Mouse (Mus musculus): ENCODE measurements around the gene Tbxas1. TPM values are rescaled to one million over a fixed set of nuclear protein-coding genes. Genes with fewer than 3 reads are reported as not detected.
A peak's percentile ranks its signal among the peaks of the same experiment; 100 is the strongest.

Tbxas1 gene
- polyA plus RNA-seq, 1 experiment from 2014 or later = 1.9 TPM

GRCm38 (mm10) chr6:39072664-39073063 is 197.5 kb downstream of the Tbxas1 start:
- Histone ChIP-seq H3K4me3 (no peak overlapping the region), H3K27ac (no peak overlapping the region), H3K9ac (no peak overlapping the region), H3K9me3 (no peaks in the 10 kb centered on the region), H3K4me1 (peaks cover 12% of the 10 kb centered on the region; the same call in 1 of the 2 replicates), H3K36me3 (no peaks in the 10 kb centered on the region), H3K27me3 (no peaks in the 10 kb centered on the region), H3K4me2 (replicated peaks) (no peak overlapping the region)
- WGBS = 49% methylated on average over 5 of the region's 5 CpGs
- no peak for ATAC-seq (ENCODE audit: low FRiP score, low read depth)

- H3K27me3 ChIP-seq = no peaks in the 10 kb centered on the region
- ATAC-seq (ENCODE audit: low FRiP score, low read depth) = no peak
- no peak overlapping the region for H3K4me3 ChIP-seq
- no peak overlapping the region for H3K9ac ChIP-seq
- peaks cover 10% of the 10 kb centered on the region; the same call in 1 of the 2 replicates for H3K4me1 ChIP-seq
- H3K4me2 ChIP-seq (replicated peaks) = no peak overlapping the region
- H3K36me3 ChIP-seq = no peaks in the 10 kb centered on the region
- H3K9me3 ChIP-seq = no peaks in the 10 kb centered on the region
- no peak overlapping the region for H3K27ac ChIP-seq
These were observed 199.0 kb downstream of the Tbxas1 start for GRCm38 (mm10) chr6:39074186-39074585.

GRCm38 (mm10) chr6:39076498-39076897 is 201.3 kb downstream of the Tbxas1 start:
- Histone ChIP-seq H3K27me3 (no peaks in the 10 kb centered on the region), H3K36me3 (no peaks in the 10 kb centered on the region), H3K9ac (no peak overlapping the region), H3K9me3 (no peaks in the 10 kb centered on the region), H3K27ac (no peak overlapping the region), H3K4me1 (peaks cover 6% of the 10 kb centered on the region; the same call in 1 of the 2 replicates), H3K4me2 (replicated peaks) (no peak overlapping the region), H3K4me3 (no peak overlapping the region)
- ATAC-seq (ENCODE audit: low FRiP score, low read depth) = no peak

GRCm38 (mm10) chr6:39104631-39105030 is 229.4 kb downstream of the Tbxas1 start:
- Histone ChIP-seq H3K4me3 (no peak overlapping the region), H3K9me3 (no peaks in the 10 kb centered on the region), H3K27me3 (no peaks in the 10 kb centered on the region), H3K4me2 (replicated peaks) (no peak overlapping the region), H3K9ac (no peak overlapping the region), H3K27ac (no peak overlapping the region), H3K36me3 (no peaks in the 10 kb centered on the region; the same call in 1 of the 2 replicates), H3K4me1 (no peaks in the 10 kb centered on the region)
- 82% methylated on average over 4 of the region's 4 CpGs for WGBS
- no peak for ATAC-seq (ENCODE audit: low FRiP score, low read depth)

- ATAC-seq (ENCODE audit: low FRiP score, low read depth) = no peak
- Histone ChIP-seq H3K4me1 (no peaks in the 10 kb centered on the region), H3K4me3 (no peak overlapping the region), H3K36me3 (no peaks in the 10 kb centered on the region; the same call in 1 of the 2 replicates), H3K9me3 (no peaks in the 10 kb centered on the region), H3K27me3 (no peaks in the 10 kb centered on the region), H3K27ac (no peak overlapping the region), H3K4me2 (replicated peaks) (no peak overlapping the region), H3K9ac (no peak overlapping the region)
- 67% methylated on average over 2 of the region's 2 CpGs for WGBS
These were observed 231.6 kb downstream of the Tbxas1 start for GRCm38 (mm10) chr6:39106812-39107211.

- no peak overlapping the region for H3K4me3 ChIP-seq
- WGBS = 94% methylated on average over 3 of the region's 3 CpGs
- no peak for ATAC-seq (ENCODE audit: low FRiP score, low read depth)
- no peaks in the 10 kb centered on the region for H3K9me3 ChIP-seq
- no peak overlapping the region for H3K4me2 ChIP-seq (replicated peaks)
- H3K36me3 ChIP-seq = no peaks in the 10 kb centered on the region
- H3K27me3 ChIP-seq = peaks cover 37% of the 10 kb centered on the region
- no peak overlapping the region for H3K27ac ChIP-seq
- no peaks in the 10 kb centered on the region for H3K4me1 ChIP-seq
- H3K9ac ChIP-seq = no peak overlapping the region
These were observed 237.5 kb downstream of the Tbxas1 start for GRCm38 (mm10) chr6:39112701-39113100.

GRCm38 (mm10) chr6:39113141-39113540 is 237.9 kb downstream of the Tbxas1 start:
- WGBS = 86% methylated on average over 3 of the region's 3 CpGs
- no peaks in the 10 kb centered on the region for H3K4me1 ChIP-seq
- no peak overlapping the region for H3K4me3 ChIP-seq
- H3K27ac ChIP-seq = no peak overlapping the region
- H3K4me2 ChIP-seq (replicated peaks) = no peak overlapping the region
- no peaks in the 10 kb centered on the region for H3K36me3 ChIP-seq
- no peak for ATAC-seq (ENCODE audit: low FRiP score, low read depth)
- peaks cover 41% of the 10 kb centered on the region for H3K27me3 ChIP-seq
- no peaks in the 10 kb centered on the region for H3K9me3 ChIP-seq
- no peak overlapping the region for H3K9ac ChIP-seq

- WGBS = 81% methylated on average over 1 of the region's 1 CpGs
- peaks cover 62% of the 10 kb centered on the region for H3K27me3 ChIP-seq
These were observed 240.2 kb downstream of the Tbxas1 start for GRCm38 (mm10) chr6:39115438-39115837.

GRCm38 (mm10) chr6:39117584-39118455 is 242.6 kb downstream of the Tbxas1 start, which contains the start of gene Parp12:
Gene Parp12 (minus strand): TSS chr6:39118349.
- Histone ChIP-seq H3K9ac (peak within 1 kb of the TSS; percentile 86), H3K4me1 (no peaks in the 10 kb centered on the region), H3K4me2 (replicated peaks) (peak within 1 kb of the TSS; percentile 69), H3K27ac (peak within 1 kb of the TSS; percentile 39; the same call in 1 of the 2 replicates), H3K4me3 (peak within 1 kb of the TSS; percentile 84), H3K9me3 (peaks cover 5% of the 10 kb centered on the region), H3K27me3 (peaks cover 62% of the 10 kb centered on the region), H3K36me3 (no peaks in the 10 kb centered on the region)
- ATAC-seq (ENCODE audit: low FRiP score, low read depth) = peak; percentile 83
- 2% methylated on average over 99 of the region's 101 CpGs for WGBS

More at GRCm38 (mm10) chr6:39115438-39115837, 240.2 kb downstream of the Tbxas1 start:
- Histone ChIP-seq H3K36me3 (no peaks in the 10 kb centered on the region), H3K4me1 (no peaks in the 10 kb centered on the region), H3K27ac (no peak overlapping the region), H3K4me2 (replicated peaks) (no peak overlapping the region), H3K9ac (no peak overlapping the region), H3K9me3 (peaks cover 5% of the 10 kb centered on the region), H3K4me3 (no peak overlapping the region)
- ATAC-seq (ENCODE audit: low FRiP score, low read depth) = no peak

GRCm38 (mm10) chr6:39118456-39118881 is 243.3 kb downstream of the Tbxas1 start:
- Histone ChIP-seq H3K27ac (no peak overlapping the region), H3K4me2 (replicated peaks) (peak overlapping the region; percentile 69), H3K4me3 (peak overlapping the region; percentile 84), H3K36me3 (no peaks in the 10 kb centered on the region), H3K27me3 (peaks cover 62% of the 10 kb centered on the region), H3K9me3 (peaks cover 5% of the 10 kb centered on the region), H3K4me1 (no peaks in the 10 kb centered on the region), H3K9ac (peak overlapping the region; percentile 86)
- 9% methylated on average over 47 of the region's 49 CpGs for WGBS
- peak; percentile 30; the same call in 1 of the 2 replicates for ATAC-seq (ENCODE audit: low FRiP score, low read depth)

- Histone ChIP-seq H3K27ac (no peak overlapping the region), H3K4me3 (no peak overlapping the region), H3K36me3 (no peaks in the 10 kb centered on the region), H3K9me3 (peaks cover 5% of the 10 kb centered on the region), H3K9ac (no peak overlapping the region), H3K4me2 (replicated peaks) (no peak overlapping the region), H3K4me1 (no peaks in the 10 kb centered on the region), H3K27me3 (peaks cover 46% of the 10 kb centered on the region)
- WGBS = 57% methylated on average over 3 of the region's 3 CpGs
- ATAC-seq (ENCODE audit: low FRiP score, low read depth) = no peak
These were observed 245.5 kb downstream of the Tbxas1 start for GRCm38 (mm10) chr6:39120685-39121084.

- Histone ChIP-seq H3K27ac (no peak overlapping the region), H3K27me3 (peaks cover 7% of the 10 kb centered on the region; the same call in 1 of the 2 replicates), H3K4me1 (no peaks in the 10 kb centered on the region), H3K9me3 (peaks cover 8% of the 10 kb centered on the region), H3K4me3 (no peak overlapping the region), H3K9ac (no peak overlapping the region), H3K36me3 (no peaks in the 10 kb centered on the region), H3K4me2 (replicated peaks) (no peak overlapping the region)
- ATAC-seq (ENCODE audit: low FRiP score, low read depth) = no peak
These were observed 249.5 kb downstream of the Tbxas1 start for GRCm38 (mm10) chr6:39124719-39125118.

All from limb, embryonic 13.5 days (tissue).